In the genomic region with DNA sequence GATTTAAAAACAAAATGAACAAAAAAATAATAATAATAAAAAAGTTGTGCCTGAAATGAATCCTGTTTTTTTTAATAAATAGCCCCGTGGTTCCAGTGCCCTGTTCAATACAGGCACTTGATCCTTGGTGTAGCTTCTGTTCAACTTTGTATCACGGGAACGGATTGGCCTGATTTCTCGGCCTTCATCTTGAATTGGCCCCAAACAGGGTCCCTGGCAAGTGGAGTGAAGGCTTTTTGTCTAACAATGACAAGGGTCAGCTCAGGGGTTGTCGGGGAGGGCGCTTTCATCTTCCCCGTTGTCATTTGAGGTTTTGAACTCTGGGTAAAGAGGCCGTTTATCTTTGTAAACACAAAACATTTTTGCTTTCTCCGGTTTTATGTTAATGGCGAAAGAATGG, we compare ENCODE assay signal across 8 mouse cellular contexts. TPM values are rescaled to one million over a fixed set of nuclear protein-coding genes. Genes with fewer than 3 reads are reported as not detected.
DNase-seq lines count a peak whose midpoint lies in the region; ATAC-seq lines count a peak whose summit lies in the region.

No protein-coding gene starts in this region.

- peak overlapping the region; percentile 72 for H3K4me2 ChIP-seq in lung, embryonic 15.5 days
- peak overlapping the region; percentile 70 for H3K4me2 ChIP-seq in embryonic facial prominence, embryonic 14.5 days (ENCODE audit: low read depth, low read length)
- H3K4me2 ChIP-seq in hindbrain, embryonic 15.5 days = peak overlapping the region; percentile 77
- H3K4me2 ChIP-seq in midbrain, embryonic 12.5 days (replicated peaks) = peak overlapping the region; percentile 83

- ATAC-seq in lung, embryonic 15.5 days (ENCODE audit: borderline replicate concordance, extremely low read depth, low FRiP score, low TSS enrichment) = peak; percentile 36; the same call in 1 of the 2 replicates
- peak; percentile 15 for ATAC-seq in embryonic facial prominence, embryonic 14.5 days (ENCODE audit: low read depth)
- peak; percentile 72 for ATAC-seq in hindbrain, embryonic 15.5 days (ENCODE audit: low FRiP score, low read depth)
- ATAC-seq in midbrain, embryonic 12.5 days (ENCODE audit: low FRiP score, low read depth) = peak; percentile 82

- no peaks in the 10 kb centered on the region for H3K27me3 ChIP-seq in lung, embryonic 15.5 days
- no peaks in the 10 kb centered on the region for H3K27me3 ChIP-seq in embryonic facial prominence, embryonic 14.5 days (replicated peaks; ENCODE audit: control insufficient read depth, insufficient read depth, low read length)
- H3K27me3 ChIP-seq in hindbrain, embryonic 15.5 days = no peaks in the 10 kb centered on the region
- H3K27me3 ChIP-seq in midbrain, embryonic 12.5 days = no peaks in the 10 kb centered on the region

- H3K4me1 ChIP-seq in lung, embryonic 15.5 days = peaks cover 10% of the 10 kb centered on the region; the same call in 1 of the 2 replicates
- no peaks in the 10 kb centered on the region for H3K4me1 ChIP-seq in embryonic facial prominence, embryonic 14.5 days (ENCODE audit: control insufficient read depth, insufficient read depth, low read length)
- peaks cover 15% of the 10 kb centered on the region for H3K4me1 ChIP-seq in hindbrain, embryonic 15.5 days (replicated peaks)
- peaks cover 4% of the 10 kb centered on the region for H3K4me1 ChIP-seq in midbrain, embryonic 12.5 days

- H3K9me3 ChIP-seq in lung, embryonic 15.5 days = no peaks in the 10 kb centered on the region
- H3K9me3 ChIP-seq in embryonic facial prominence, embryonic 14.5 days (ENCODE audit: control insufficient read depth, low read length) = no peaks in the 10 kb centered on the region
- no peaks in the 10 kb centered on the region for H3K9me3 ChIP-seq in hindbrain, embryonic 15.5 days
- no peaks in the 10 kb centered on the region for H3K9me3 ChIP-seq in midbrain, embryonic 12.5 days

- H3K9ac ChIP-seq in lung, embryonic 15.5 days = peak overlapping the region; percentile 76
- H3K9ac ChIP-seq in embryonic facial prominence, embryonic 14.5 days (ENCODE audit: low read depth, low read length) = peak overlapping the region; percentile 90
- peak overlapping the region; percentile 25 for H3K9ac ChIP-seq in hindbrain, embryonic 15.5 days
- H3K9ac ChIP-seq in midbrain, embryonic 12.5 days (replicated peaks) = no peak overlapping the region

- peak overlapping the region; percentile 96; the same call in 1 of the 2 replicates for H3K27ac ChIP-seq in lung, embryonic 15.5 days
- H3K27ac ChIP-seq in embryonic facial prominence, embryonic 14.5 days (replicated peaks; ENCODE audit: low read depth, low read length) = peak overlapping the region; percentile 99
- peak overlapping the region; percentile 94 for H3K27ac ChIP-seq in hindbrain, embryonic 15.5 days (replicated peaks)
- peak overlapping the region; percentile 70 for H3K27ac ChIP-seq in midbrain, embryonic 12.5 days (replicated peaks)

- no peak for DNase-seq in lung, postnatal 25 days (ENCODE audit: low spot score)
- peak; percentile 26 for DNase-seq in embryonic facial prominence, embryonic 14.5 days (ENCODE audit: low spot score)
- DNase-seq in left cerebral cortex, adult 9 months (ENCODE audit: low spot score in 2 of 2) = no peak
- DNase-seq in urinary bladder, adult 2 months (ENCODE audit: low spot score) = no peak
- no peak for DNase-seq in thymus, postnatal 25 days

- H3K4me3 ChIP-seq in lung, embryonic 15.5 days = peak overlapping the region; percentile 66
- peak overlapping the region; percentile 77 for H3K4me3 ChIP-seq in embryonic facial prominence, embryonic 14.5 days (ENCODE audit: low read depth, low read length)
- peak overlapping the region; percentile 84 for H3K4me3 ChIP-seq in hindbrain, embryonic 15.5 days
- peak overlapping the region; percentile 84 for H3K4me3 ChIP-seq in midbrain, embryonic 12.5 days

- peaks cover 64% of the 10 kb centered on the region for H3K36me3 ChIP-seq in lung, embryonic 15.5 days
- H3K36me3 ChIP-seq in embryonic facial prominence, embryonic 14.5 days (ENCODE audit: control insufficient read depth, insufficient read depth, low read length) = peaks cover 75% of the 10 kb centered on the region
- peaks cover 65% of the 10 kb centered on the region for H3K36me3 ChIP-seq in hindbrain, embryonic 15.5 days
- peaks cover 61% of the 10 kb centered on the region for H3K36me3 ChIP-seq in midbrain, embryonic 12.5 days

- WGBS in lung, embryonic 15.5 days = 3% methylated on average over 10 of the region's 10 CpGs
- WGBS in embryonic facial prominence, embryonic 14.5 days = 6% methylated on average over 10 of the region's 10 CpGs
- WGBS in hindbrain, embryonic 15.5 days = 1% methylated on average over 10 of the region's 10 CpGs
- 2% methylated on average over 10 of the region's 10 CpGs for WGBS in midbrain, embryonic 12.5 days

RNA-seq across cellular contexts. Expression of a gene that starts 0.3 kb away (rescaled TPM):
- 92.7 and 96.9 TPM in 2 replicates for polyA plus RNA-seq in lung, embryonic 15.5 days (2015; fragmentation: Nextera tagmentation; extraction: Ambion mirVana)
- polyA plus RNA-seq in embryonic facial prominence, embryonic 14.5 days (2014; fragmentation: Nextera tagmentation; extraction: Ambion mirVana) = 94.2 and 103 TPM in 2 replicates
- polyA plus RNA-seq in hindbrain, embryonic 15.5 days (2015; fragmentation: Nextera tagmentation; extraction: Ambion mirVana) = 91.3 and 94.6 TPM in 2 replicates
- polyA plus RNA-seq in midbrain, embryonic 12.5 days (2016; fragmentation: Nextera tagmentation; extraction: Ambion mirVana) = 141 and 150 TPM in 2 replicates
- 32.4 and 36.7 TPM in 2 replicates for polyA plus RNA-seq in urinary bladder, adult 2 months (2012; rRNA removed)

RNA-seq across cellular contexts. Expression of a gene that starts 16.1 kb away (rescaled TPM):
- polyA plus RNA-seq in lung, embryonic 15.5 days (2015; fragmentation: Nextera tagmentation; extraction: Ambion mirVana) = 0.14 and 0.23 TPM in 2 replicates
- polyA plus RNA-seq in embryonic facial prominence, embryonic 14.5 days (2014; fragmentation: Nextera tagmentation; extraction: Ambion mirVana) = 14.4 and 23.9 TPM in 2 replicates
- not detected in 2 replicates for polyA plus RNA-seq in hindbrain, embryonic 15.5 days (2015; fragmentation: Nextera tagmentation; extraction: Ambion mirVana)
- 0.16 and 0.18 TPM in 2 replicates for polyA plus RNA-seq in midbrain, embryonic 12.5 days (2016; fragmentation: Nextera tagmentation; extraction: Ambion mirVana)
- 0.11 TPM in 1 of 2 replicates, not detected in the other for polyA plus RNA-seq in urinary bladder, adult 2 months (2012; rRNA removed)

RNA-seq across cellular contexts. Expression of a gene that starts 37.5 kb away (rescaled TPM):
- polyA plus RNA-seq in lung, embryonic 15.5 days (2015; fragmentation: Nextera tagmentation; extraction: Ambion mirVana) = 343 and 346 TPM in 2 replicates
- polyA plus RNA-seq in embryonic facial prominence, embryonic 14.5 days (2014; fragmentation: Nextera tagmentation; extraction: Ambion mirVana) = 335 and 377 TPM in 2 replicates
- 314 and 316 TPM in 2 replicates for polyA plus RNA-seq in hindbrain, embryonic 15.5 days (2015; fragmentation: Nextera tagmentation; extraction: Ambion mirVana)
- polyA plus RNA-seq in midbrain, embryonic 12.5 days (2016; fragmentation: Nextera tagmentation; extraction: Ambion mirVana) = 493 and 530 TPM in 2 replicates
- 86.2 and 156 TPM in 2 replicates for polyA plus RNA-seq in urinary bladder, adult 2 months (2012; rRNA removed)

RNA-seq across cellular contexts. Expression of a gene that starts 44.7 kb away (rescaled TPM):
- polyA plus RNA-seq in lung, embryonic 15.5 days (2015; fragmentation: Nextera tagmentation; extraction: Ambion mirVana) = 5.0 and 5.5 TPM in 2 replicates
- 7.6 and 8.5 TPM in 2 replicates for polyA plus RNA-seq in embryonic facial prominence, embryonic 14.5 days (2014; fragmentation: Nextera tagmentation; extraction: Ambion mirVana)
- polyA plus RNA-seq in hindbrain, embryonic 15.5 days (2015; fragmentation: Nextera tagmentation; extraction: Ambion mirVana) = 1.2 and 1.3 TPM in 2 replicates
- 2.5 and 3.5 TPM in 2 replicates for polyA plus RNA-seq in midbrain, embryonic 12.5 days (2016; fragmentation: Nextera tagmentation; extraction: Ambion mirVana)
- polyA plus RNA-seq in urinary bladder, adult 2 months (2012; rRNA removed) = 5.2 and 5.4 TPM in 2 replicates

Comparison
In these comparisons a context has a peak if more than half of its experiments do, and no peak if none do; other contexts are left out.
1. ATAC-seq: peak in every context shown above with its lines; median percentile 82 in midbrain, embryonic 12.5 days; 72 in hindbrain, embryonic 15.5 days; 36 in lung, embryonic 15.5 days; 15 in embryonic facial prominence, embryonic 14.5 days.
2. RNA of a gene that starts 16.1 kb away (polyA plus RNA-seq): 14.4 to 23.9 TPM in embryonic facial prominence, embryonic 14.5 days; 0.16 to 0.18 TPM in midbrain, embryonic 12.5 days, 0.14 to 0.23 TPM in lung, embryonic 15.5 days, 0.11 TPM in urinary bladder, adult 2 months and not detected in hindbrain, embryonic 15.5 days; every median in the first group is over 10 times any median in the second.
3. Peak in every context shown above with its lines, with median percentiles within 50 percentile points of each other: H3K27ac ChIP-seq, H3K4me2 ChIP-seq and H3K4me3 ChIP-seq.